Mouse (Mus musculus) embryonic fibroblast, embryonic 13.5 days (primary cell): Measurements from ENCODE around the gene Olfr1358.

Source experiments
- CTCF ChIP-seq: IDR thresholded peaks from 2 replicates; pipeline ENCODE4 v1.5.1; 2011; ENCODE audit warnings: mild to moderate bottlenecking, control low read depth, low read length, moderate library complexity, borderline replicate concordance; ENCODE audit not compliant: insufficient read depth
- POLR2A ChIP-seq: IDR thresholded peaks from 2 replicates; pipeline ENCODE4 v1.6.1; 2011; ENCODE audit warnings: low read depth, mild to moderate bottlenecking, control low read depth, low read length, moderate library complexity

GRCm38 (mm10) chr10:78569191-78569590 is 52.0 kb downstream of the Olfr1358 start:
- no peak for TF ChIP-seq POLR2A
- TF ChIP-seq CTCF: no peak
